ENCODE assay signal across 1 mouse cellular context in genomic region chr2:119675215-119675784, GRCm38 (mm10).
TF ChIP-seq lines count a peak whose summit lies in the region.

No protein-coding gene starts in this region.

TF ChIP-seq in CH12.LX, 34 proteins besides CTCF, POLR2A, EP300 and RAD21:
- TF ChIP-seq USF2 (conservative IDR thresholded peaks at IDR 0.05; ENCODE audit: low read depth, low read length) (no peak), UBTF (IDR thresholded peaks at IDR 0.05; ENCODE audit: low read depth, low read length) (peak; percentile 63; the same call in 1 of the 2 replicates), NRF1 (IDR thresholded peaks at IDR 0.05; ENCODE audit: low read depth, low read length) (no peak), POLR2AphosphoS2 (IDR thresholded peaks at IDR 0.05; ENCODE audit: low read depth, low read length) (no peak)
